Mouse (Mus musculus) induced T-regulatory cell, adult 2 months (primary cell): Measurements from ENCODE around the gene Cwc22.

Experiments
- DNase-seq: peaks from one replicate; pipeline ENCODE4 v3.0.0-alpha.2; 2012; ENCODE audit warnings: low read depth

Gene Cwc22

GRCm38 (mm10) chr2:77969956-77970355 is 23.8 kb upstream of the Cwc22 start:
- DNase-seq, result no peak

GRCm38 (mm10) chr2:77962450-77963193 is 16.4 kb upstream of the Cwc22 start:
- DNase-seq, result no peak

- no peak for DNase-seq
Measured at GRCm38 (mm10) chr2:77961256-77961655, 15.1 kb upstream of the Cwc22 start.

GRCm38 (mm10) chr2:77960711-77961110 is 14.5 kb upstream of the Cwc22 start:
- no peak for DNase-seq

- DNase-seq, result no peak
Measured at GRCm38 (mm10) chr2:77959341-77959740, 13.2 kb upstream of the Cwc22 start.

GRCm38 (mm10) chr2:77951415-77951913 is 5.3 kb upstream of the Cwc22 start:
- no peak for DNase-seq

GRCm38 (mm10) chr2:77950111-77950510 is 3.9 kb upstream of the Cwc22 start:
- no peak for DNase-seq

GRCm38 (mm10) chr2:77949521-77949920 is 3.3 kb upstream of the Cwc22 start:
- no peak for DNase-seq

- no peak for DNase-seq
Measured at GRCm38 (mm10) chr2:77948921-77949320, 2.7 kb upstream of the Cwc22 start.

GRCm38 (mm10) chr2:77948126-77948525 is 2.0 kb upstream of the Cwc22 start:
- DNase-seq, result no peak

GRCm38 (mm10) chr2:77947161-77947870 is 1.1 kb upstream of the Cwc22 start:
- DNase-seq, result no peak

- DNase-seq, result peak; percentile 11
Measured at GRCm38 (mm10) chr2:77944860-77945595, 1.1 kb downstream of the Cwc22 start.

- no peak for DNase-seq
Measured at GRCm38 (mm10) chr2:77944281-77944680, 1.9 kb downstream of the Cwc22 start.

GRCm38 (mm10) chr2:77941944-77942343 is 4.2 kb downstream of the Cwc22 start:
- no peak for DNase-seq

- DNase-seq, result no peak
Measured at GRCm38 (mm10) chr2:77938317-77938716, 7.9 kb downstream of the Cwc22 start.

GRCm38 (mm10) chr2:77937818-77938217 is 8.4 kb downstream of the Cwc22 start:
- DNase-seq, result no peak

- no peak for DNase-seq
Measured at GRCm38 (mm10) chr2:77934138-77934537, 12.0 kb downstream of the Cwc22 start.

GRCm38 (mm10) chr2:77933630-77934029 is 12.5 kb downstream of the Cwc22 start:
- DNase-seq, result no peak

- DNase-seq, result no peak
Measured at GRCm38 (mm10) chr2:77931958-77932357, 14.2 kb downstream of the Cwc22 start.

- no peak for DNase-seq
Measured at GRCm38 (mm10) chr2:77928352-77928751, 17.8 kb downstream of the Cwc22 start.

- no peak for DNase-seq
Measured at GRCm38 (mm10) chr2:77926468-77926867, 19.7 kb downstream of the Cwc22 start.

GRCm38 (mm10) chr2:77925997-77926396 is 20.2 kb downstream of the Cwc22 start:
- DNase-seq, result no peak
